Mouse (Mus musculus): ENCODE results near the gene A630076J17Rik. TPM values are rescaled to one million over a fixed set of nuclear protein-coding genes. Genes with fewer than 3 reads are reported as not detected.

A630076J17Rik gene
- polyA plus RNA-seq, 1 experiment = not detected

DNA sequence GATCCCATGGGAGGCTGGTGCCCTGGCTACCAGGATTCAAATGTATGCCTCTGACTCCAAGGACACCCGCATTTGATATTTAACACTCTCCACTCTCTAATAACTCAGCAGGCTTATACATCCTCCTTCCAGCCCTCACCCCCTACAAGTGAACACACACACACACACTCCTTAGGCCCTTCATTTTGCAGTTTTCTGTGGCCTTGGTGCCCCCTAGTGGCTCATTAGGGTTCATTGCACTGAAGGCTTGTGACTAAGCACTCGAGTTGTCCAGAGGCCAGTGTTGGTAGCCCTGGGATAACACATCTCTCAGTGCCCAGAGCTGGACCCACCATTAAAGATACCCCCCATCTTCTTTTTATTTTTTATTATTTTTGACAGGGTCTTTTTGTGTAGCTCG lies 43.4 kb downstream of the A630076J17Rik start:
- no peak overlapping the region for H3K9ac ChIP-seq (ENCODE audit: low read depth, poor library complexity, severe bottlenecking)
- H3K4me1 ChIP-seq (ENCODE audit: control insufficient read depth, insufficient read depth, low read length) = no peaks in the 10 kb centered on the region
- H3K36me3 ChIP-seq (ENCODE audit: control insufficient read depth, insufficient read depth, low read length, poor library complexity, severe bottlenecking) = no peaks in the 10 kb centered on the region
- TF ChIP-seq POLR2A (IDR thresholded peaks at IDR 0.05; ENCODE audit: insufficient read depth, low read length) (no peak), CTCF (IDR thresholded peaks at IDR 0.05; ENCODE audit: low read depth, low read length) (peak; percentile 62)
- no peaks in the 10 kb centered on the region for H3K27me3 ChIP-seq (ENCODE audit: control insufficient read depth, insufficient read depth, low read length, poor library complexity, severe bottlenecking)
- no peaks in the 10 kb centered on the region for H3K9me3 ChIP-seq (replicated peaks; ENCODE audit: control insufficient read depth, insufficient read depth, low read length, poor library complexity, severe bottlenecking)
- no peak overlapping the region for H3K4me3 ChIP-seq (ENCODE audit: low read depth, low read length)
- H3K27ac ChIP-seq (ENCODE audit: insufficient read depth, low read length) = no peak overlapping the region

DNA sequence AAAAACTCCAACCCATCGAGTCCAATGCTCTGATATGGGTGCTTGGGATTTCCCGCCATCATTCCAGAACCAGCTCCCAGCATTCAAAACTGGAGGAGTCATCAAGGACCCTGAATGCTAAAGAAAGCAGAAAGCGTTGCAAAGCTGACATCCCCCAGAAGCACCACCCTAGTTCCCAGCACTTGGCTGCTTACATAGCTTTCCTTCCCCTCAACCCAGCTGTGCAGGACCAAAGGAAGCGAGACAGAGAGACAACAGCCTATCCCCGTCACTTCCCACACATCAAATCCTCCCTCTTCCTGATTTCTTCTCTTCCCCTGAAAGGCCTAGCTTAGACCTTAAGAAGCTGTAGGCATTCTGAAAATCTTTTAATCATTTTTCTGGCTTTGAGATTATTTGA lies 44.9 kb downstream of the A630076J17Rik start:
- Histone ChIP-seq H3K27me3 (ENCODE audit: control insufficient read depth, insufficient read depth, low read length, poor library complexity, severe bottlenecking) (no peaks in the 10 kb centered on the region), H3K4me1 (ENCODE audit: control insufficient read depth, insufficient read depth, low read length) (no peaks in the 10 kb centered on the region), H3K9ac (ENCODE audit: low read depth, poor library complexity, severe bottlenecking) (no peak overlapping the region), H3K27ac (ENCODE audit: insufficient read depth, low read length) (no peak overlapping the region), H3K9me3 (replicated peaks; ENCODE audit: control insufficient read depth, insufficient read depth, low read length, poor library complexity, severe bottlenecking) (no peaks in the 10 kb centered on the region), H3K36me3 (ENCODE audit: control insufficient read depth, insufficient read depth, low read length, poor library complexity, severe bottlenecking) (no peaks in the 10 kb centered on the region), H3K4me3 (ENCODE audit: low read depth, low read length) (no peak overlapping the region)
- TF ChIP-seq EP300 (IDR thresholded peaks at IDR 0.05; ENCODE audit: insufficient read depth, low read depth, low read length) (no peak), POLR2A (IDR thresholded peaks at IDR 0.05; ENCODE audit: insufficient read depth, low read length) (no peak), CTCF (IDR thresholded peaks at IDR 0.05; ENCODE audit: low read depth, low read length) (no peak)

- TF ChIP-seq POLR2A (IDR thresholded peaks at IDR 0.05; ENCODE audit: insufficient read depth, low read length) (no peak), CTCF (IDR thresholded peaks at IDR 0.05; ENCODE audit: low read depth, low read length) (no peak), EP300 (IDR thresholded peaks at IDR 0.05; ENCODE audit: insufficient read depth, low read depth, low read length) (no peak)
- H3K4me1 ChIP-seq (ENCODE audit: control insufficient read depth, insufficient read depth, low read length) = no peaks in the 10 kb centered on the region
- no peak overlapping the region for H3K4me3 ChIP-seq (ENCODE audit: low read depth, low read length)
- H3K27me3 ChIP-seq (ENCODE audit: control insufficient read depth, insufficient read depth, low read length, poor library complexity, severe bottlenecking) = no peaks in the 10 kb centered on the region
- H3K9me3 ChIP-seq (replicated peaks; ENCODE audit: control insufficient read depth, insufficient read depth, low read length, poor library complexity, severe bottlenecking) = no peaks in the 10 kb centered on the region
- no peak overlapping the region for H3K9ac ChIP-seq (ENCODE audit: low read depth, poor library complexity, severe bottlenecking)
- no peaks in the 10 kb centered on the region for H3K36me3 ChIP-seq (ENCODE audit: control insufficient read depth, insufficient read depth, low read length, poor library complexity, severe bottlenecking)
- no peak overlapping the region for H3K27ac ChIP-seq (ENCODE audit: insufficient read depth, low read length)
Measured at GRCm38 (mm10) chr3:107275996-107276395, 45.6 kb downstream of the A630076J17Rik start.

- TF ChIP-seq POLR2A (IDR thresholded peaks at IDR 0.05; ENCODE audit: insufficient read depth, low read length) = no peak
- no peak for TF ChIP-seq EP300 (IDR thresholded peaks at IDR 0.05; ENCODE audit: insufficient read depth, low read depth, low read length)
- TF ChIP-seq CTCF (IDR thresholded peaks at IDR 0.05; ENCODE audit: low read depth, low read length) = no peak
- Histone ChIP-seq H3K9ac (ENCODE audit: low read depth, poor library complexity, severe bottlenecking) (no peak overlapping the region), H3K36me3 (ENCODE audit: control insufficient read depth, insufficient read depth, low read length, poor library complexity, severe bottlenecking) (no peaks in the 10 kb centered on the region), H3K27me3 (ENCODE audit: control insufficient read depth, insufficient read depth, low read length, poor library complexity, severe bottlenecking) (no peaks in the 10 kb centered on the region), H3K4me1 (ENCODE audit: control insufficient read depth, insufficient read depth, low read length) (no peaks in the 10 kb centered on the region), H3K27ac (ENCODE audit: insufficient read depth, low read length) (no peak overlapping the region), H3K9me3 (replicated peaks; ENCODE audit: control insufficient read depth, insufficient read depth, low read length, poor library complexity, severe bottlenecking) (no peaks in the 10 kb centered on the region), H3K4me3 (ENCODE audit: low read depth, low read length) (no peak overlapping the region)
Measured at GRCm38 (mm10) chr3:107276626-107277025, 46.2 kb downstream of the A630076J17Rik start.

DNA sequence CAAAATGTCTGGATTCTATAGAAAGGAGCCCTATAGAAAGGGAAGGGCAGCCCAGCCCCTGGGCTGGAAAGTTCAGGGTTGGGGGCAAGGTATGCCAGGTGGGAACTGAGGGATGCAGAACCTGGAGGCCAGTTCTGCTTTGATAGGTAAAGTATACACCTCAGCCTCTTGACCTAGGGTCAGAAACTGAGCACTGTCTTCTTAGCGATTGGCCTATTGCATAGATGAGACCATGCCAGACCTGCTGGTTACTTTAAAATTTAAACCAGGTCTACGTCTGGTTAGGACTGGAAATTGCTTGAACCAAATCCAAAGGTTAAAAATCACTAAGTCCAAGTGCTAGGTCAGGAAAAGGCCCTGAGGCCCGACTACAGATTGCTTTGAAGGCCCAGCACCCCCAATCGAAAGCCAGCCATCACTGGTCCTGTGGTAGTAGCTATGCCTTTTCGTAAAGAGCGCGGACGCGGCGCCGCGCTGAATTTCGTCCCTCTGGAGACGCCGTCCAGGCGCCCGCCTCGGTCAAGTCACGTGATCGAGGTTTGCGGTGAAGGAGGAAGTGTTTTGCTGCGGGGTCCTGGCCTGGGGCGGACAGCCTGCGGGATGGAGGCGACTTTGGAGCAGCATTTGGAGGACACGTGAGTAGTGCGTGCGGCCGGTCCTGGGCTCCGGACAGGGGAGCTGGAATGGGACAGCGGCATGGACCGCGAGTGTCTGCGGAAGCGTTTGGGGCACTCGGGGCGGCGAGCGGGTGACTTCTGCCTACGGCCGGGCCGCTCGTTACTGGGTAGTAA lies 48.3 kb downstream of the A630076J17Rik start, which contains the start of gene Lamtor5:
TSS of gene Lamtor5 (plus strand) at position 380 of the 791 bp plus-strand sequence.
- TF ChIP-seq POLR2A (IDR thresholded peaks at IDR 0.05; ENCODE audit: insufficient read depth, low read length) (no peak), EP300 (IDR thresholded peaks at IDR 0.05; ENCODE audit: insufficient read depth, low read depth, low read length) (0 out of 2 replicates have a peak, but pooled peaks have one; percentile 54), CTCF (IDR thresholded peaks at IDR 0.05; ENCODE audit: low read depth, low read length) (no peak)
- peak within 1 kb of the TSS; percentile 98 for H3K4me3 ChIP-seq (ENCODE audit: low read depth, low read length)
- no peak within 1 kb of the TSS for H3K27ac ChIP-seq (ENCODE audit: insufficient read depth, low read length)

More for the DNA sequence above, 48.3 kb downstream of the A630076J17Rik start, which contains the start of gene Lamtor5:
- no peaks in the 10 kb centered on the region for H3K9me3 ChIP-seq (replicated peaks; ENCODE audit: control insufficient read depth, insufficient read depth, low read length, poor library complexity, severe bottlenecking)
- no peaks in the 10 kb centered on the region for H3K27me3 ChIP-seq (ENCODE audit: control insufficient read depth, insufficient read depth, low read length, poor library complexity, severe bottlenecking)
- H3K9ac ChIP-seq (ENCODE audit: low read depth, poor library complexity, severe bottlenecking) = peak within 1 kb of the TSS; percentile 77
- H3K4me1 ChIP-seq (ENCODE audit: control insufficient read depth, insufficient read depth, low read length) = no peaks in the 10 kb centered on the region
- peaks cover 4% of the 10 kb centered on the region for H3K36me3 ChIP-seq (ENCODE audit: control insufficient read depth, insufficient read depth, low read length, poor library complexity, severe bottlenecking)

Other genes starting within 250 kb of the A630076J17Rik start
- 0.35 and 0.63 TPM in 2 replicates for gene Kcna3, start 194.4 kb upstream of the A630076J17Rik start, polyA plus RNA-seq (2011; ENCODE audit: insufficient read depth, insufficient read length, low read depth, missing spikeins)
- gene Kcna2, start 129.5 kb upstream of the A630076J17Rik start, polyA plus RNA-seq (2011; ENCODE audit: insufficient read depth, insufficient read length, low read depth, missing spikeins) = 0.15 and 0.35 TPM in 2 replicates
- not detected in 2 replicates for gene Kcna10, start 47.6 kb upstream of the A630076J17Rik start, polyA plus RNA-seq (2011; ENCODE audit: insufficient read depth, insufficient read length, low read depth, missing spikeins)
- not detected in 2 replicates for gene Cym, start 8.9 kb upstream of the A630076J17Rik start, polyA plus RNA-seq (2011; ENCODE audit: insufficient read depth, insufficient read length, low read depth, missing spikeins)
- not detected in 2 replicates for gene Prok1, start 9.1 kb downstream of the A630076J17Rik start, polyA plus RNA-seq (2011; ENCODE audit: insufficient read depth, insufficient read length, low read depth, missing spikeins)
- 67.6 and 78.6 TPM in 2 replicates for gene Lamtor5, start 48.2 kb downstream of the A630076J17Rik start, polyA plus RNA-seq (2011; ENCODE audit: insufficient read depth, insufficient read length, low read depth, missing spikeins)
- 0.64 and 0.88 TPM in 2 replicates for gene Slc16a4, start 60.6 kb downstream of the A630076J17Rik start, polyA plus RNA-seq (2011; ENCODE audit: insufficient read depth, insufficient read length, low read depth, missing spikeins)
- 51.7 and 53.0 TPM in 2 replicates for gene Rbm15, start 103.1 kb downstream of the A630076J17Rik start, polyA plus RNA-seq (2011; ENCODE audit: insufficient read depth, insufficient read length, low read depth, missing spikeins)
- gene Kcnc4, start 228.9 kb downstream of the A630076J17Rik start, polyA plus RNA-seq (2011; ENCODE audit: insufficient read depth, insufficient read length, low read depth, missing spikeins) = 0.90 and 0.97 TPM in 2 replicates